Mouse (Mus musculus): ENCODE measurements around the gene Plcd3.
A peak's percentile ranks its signal among the peaks of the same experiment; 100 is the strongest.

Plcd3 gene

GRCm38 (mm10) chr11:103116959-103117590, 15.6 kb upstream of the Plcd3 start:
- DNase-seq = peak; percentile 83 to 86

- peak; percentile 100 for DNase-seq
Observed at GRCm38 (mm10) chr11:103116008-103116818, 14.8 kb upstream of the Plcd3 start, which contains the start of gene Hexim1. Hexim1 (plus strand) TSS chr11:103116231.

DNA sequence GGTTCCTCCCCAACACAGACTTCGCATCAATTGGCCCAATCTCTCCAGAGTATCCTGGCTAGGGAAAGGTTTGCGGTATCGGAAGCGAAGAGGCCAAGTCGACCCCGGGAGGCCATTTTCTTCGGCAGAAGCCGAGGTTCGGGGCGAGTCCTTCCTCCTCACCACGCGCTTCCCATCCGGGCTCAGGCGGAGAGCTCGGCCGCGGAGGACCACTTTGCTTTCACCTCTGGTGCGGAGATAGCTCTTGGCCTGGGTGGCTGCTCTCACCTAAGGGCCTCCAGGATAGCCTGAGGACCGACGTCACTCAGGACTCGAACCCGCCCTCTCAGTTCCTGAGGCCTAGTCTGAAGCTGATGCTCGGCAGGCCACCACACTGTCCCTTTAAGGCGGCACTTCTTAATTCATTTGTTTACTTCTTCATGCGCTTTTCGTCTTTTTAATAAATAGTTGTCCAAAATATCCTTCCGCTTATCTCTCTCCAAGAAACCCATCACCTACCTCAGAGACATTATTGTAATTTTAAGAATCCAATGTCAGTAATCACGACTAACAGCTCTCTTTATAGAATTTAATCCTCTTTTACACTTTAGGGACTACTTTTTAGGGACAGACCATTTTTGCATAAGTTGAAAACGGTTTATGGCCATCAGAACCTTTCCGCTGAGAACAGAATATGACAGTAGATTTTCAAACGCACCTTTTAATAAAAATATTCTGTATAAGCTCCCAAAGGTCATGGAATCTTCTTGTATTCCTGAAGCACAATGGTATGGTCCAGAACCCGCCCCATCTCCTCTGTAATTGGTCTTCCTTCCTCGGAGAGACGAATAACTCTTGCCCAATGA, 13.9 kb upstream of the Plcd3 start:
- DNase-seq = peak; percentile 82 to 83

- DNase-seq = no peak
Observed at GRCm38 (mm10) chr11:103114270-103114943, 12.9 kb upstream of the Plcd3 start.

- no peak for DNase-seq
Observed at GRCm38 (mm10) chr11:103113771-103114170, 12.3 kb upstream of the Plcd3 start.

GRCm38 (mm10) chr11:103113005-103113404, 11.5 kb upstream of the Plcd3 start:
- no peak for DNase-seq

DNA sequence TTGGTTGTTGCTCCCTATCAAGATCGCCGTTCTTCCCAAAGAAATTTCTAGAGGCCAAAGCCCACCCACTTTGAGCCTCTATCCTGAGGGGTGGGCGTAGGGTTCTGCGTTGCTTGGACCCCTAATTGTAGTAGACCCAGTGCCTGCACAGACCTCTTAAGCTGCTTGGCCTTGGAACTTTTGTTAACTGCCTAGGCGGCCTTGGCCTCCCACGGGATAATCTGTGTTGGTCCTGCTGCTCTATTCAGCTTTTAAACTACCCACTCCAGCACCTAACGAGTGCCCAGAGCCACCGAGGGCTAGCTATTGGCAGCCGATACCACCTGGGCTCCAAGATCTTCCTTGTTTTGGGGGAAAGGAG, 11.1 kb upstream of the Plcd3 start:
- DNase-seq = no peak

- DNase-seq = peak in 1 of 2 experiments; percentile 27
Observed at GRCm38 (mm10) chr11:103111881-103112551, 10.6 kb upstream of the Plcd3 start.

GRCm38 (mm10) chr11:103111301-103111700, 9.8 kb upstream of the Plcd3 start:
- no peak for DNase-seq

DNA sequence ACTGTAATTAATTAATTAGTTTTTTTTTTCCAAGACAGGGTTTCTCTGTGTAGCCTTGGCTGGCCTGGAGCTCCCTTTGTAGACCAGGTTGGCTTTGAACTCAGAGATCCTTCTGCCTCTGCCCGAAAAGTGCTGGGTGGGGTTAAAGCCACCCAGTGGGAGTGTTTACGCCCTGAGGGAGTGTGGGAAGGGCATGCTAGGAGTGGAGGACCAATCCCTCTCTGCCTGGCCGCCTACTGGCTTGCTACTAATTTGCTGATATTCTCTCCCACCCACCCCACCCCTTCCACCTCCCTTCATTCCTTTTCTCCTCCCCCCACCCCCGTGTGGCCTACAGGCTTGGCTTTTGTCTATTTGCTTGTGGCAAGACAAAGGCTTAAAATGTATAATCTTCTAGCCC, 4.9 kb upstream of the Plcd3 start:
- DNase-seq = no peak

GRCm38 (mm10) chr11:103105810-103106209, 4.4 kb upstream of the Plcd3 start:
- DNase-seq = no peak

DNA sequence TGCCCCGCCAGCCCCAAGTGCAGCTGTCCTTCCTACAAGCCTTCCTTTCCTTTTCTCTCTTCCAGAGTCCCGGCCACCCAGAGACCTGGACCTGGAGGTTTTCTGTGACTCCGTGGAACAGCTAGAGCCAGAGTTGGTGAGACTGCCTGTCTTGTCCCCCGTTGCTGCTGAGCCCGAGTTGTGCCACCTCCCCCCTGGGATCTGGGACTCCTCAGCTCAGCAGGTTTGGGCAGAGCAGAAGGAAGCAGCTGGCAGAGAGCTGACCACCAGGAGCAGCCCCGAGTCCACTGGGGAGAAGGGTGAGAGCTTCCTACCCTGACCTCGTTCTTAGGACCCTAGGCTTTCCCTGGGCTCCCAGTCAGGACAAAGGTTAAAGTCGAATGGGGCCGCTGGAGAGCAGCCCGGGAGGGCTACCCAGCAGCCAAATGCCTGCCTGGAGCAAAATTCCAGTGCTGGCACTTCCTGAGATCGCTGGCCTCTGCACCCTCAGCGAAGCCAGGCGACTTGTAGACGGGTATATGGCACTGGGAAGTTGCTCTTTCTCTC, 3.8 kb upstream of the Plcd3 start:
- DNase-seq = no peak

DNA sequence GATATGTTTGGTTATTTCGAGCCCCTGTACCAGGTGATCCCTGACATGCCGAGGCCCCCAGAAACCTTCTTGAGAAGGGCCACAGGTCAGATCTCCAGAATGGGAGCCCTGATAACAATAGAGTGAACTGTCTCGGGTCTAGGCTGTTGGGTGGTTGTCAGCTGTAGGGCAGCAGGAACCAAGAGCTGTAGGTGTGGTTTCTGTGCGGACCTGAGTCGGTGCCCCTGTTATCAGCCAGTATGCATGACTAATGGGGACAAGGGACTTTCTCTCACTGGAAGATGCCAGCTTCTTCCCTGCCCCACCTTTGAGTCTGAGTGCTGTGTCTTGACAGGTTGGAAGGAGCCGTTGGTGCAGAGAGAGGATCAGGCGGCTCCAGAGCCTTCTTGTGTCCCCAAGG, 3.0 kb upstream of the Plcd3 start:
- DNase-seq = no peak

DNA sequence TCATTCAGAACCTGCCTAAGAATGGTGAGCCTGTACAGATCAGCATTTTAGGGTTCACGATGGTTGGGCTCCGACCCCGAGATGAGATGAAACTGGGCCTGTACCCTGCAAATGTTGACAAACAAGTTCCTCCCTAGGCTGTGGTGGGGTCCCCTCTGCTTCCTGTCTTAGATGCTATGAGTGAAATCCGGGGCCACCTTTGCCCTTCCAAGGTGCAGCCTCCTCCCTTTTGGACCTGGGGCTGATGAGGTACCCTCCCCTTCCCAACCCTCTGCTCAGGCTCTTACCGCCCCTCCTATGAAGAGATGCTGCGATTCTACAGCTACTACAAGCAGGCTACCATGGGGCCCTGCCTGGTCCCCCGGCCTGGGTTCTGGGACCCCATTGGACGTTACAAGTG, 2.2 kb upstream of the Plcd3 start:
- peak in 1 of 2 experiments; percentile 44 for DNase-seq

DNA sequence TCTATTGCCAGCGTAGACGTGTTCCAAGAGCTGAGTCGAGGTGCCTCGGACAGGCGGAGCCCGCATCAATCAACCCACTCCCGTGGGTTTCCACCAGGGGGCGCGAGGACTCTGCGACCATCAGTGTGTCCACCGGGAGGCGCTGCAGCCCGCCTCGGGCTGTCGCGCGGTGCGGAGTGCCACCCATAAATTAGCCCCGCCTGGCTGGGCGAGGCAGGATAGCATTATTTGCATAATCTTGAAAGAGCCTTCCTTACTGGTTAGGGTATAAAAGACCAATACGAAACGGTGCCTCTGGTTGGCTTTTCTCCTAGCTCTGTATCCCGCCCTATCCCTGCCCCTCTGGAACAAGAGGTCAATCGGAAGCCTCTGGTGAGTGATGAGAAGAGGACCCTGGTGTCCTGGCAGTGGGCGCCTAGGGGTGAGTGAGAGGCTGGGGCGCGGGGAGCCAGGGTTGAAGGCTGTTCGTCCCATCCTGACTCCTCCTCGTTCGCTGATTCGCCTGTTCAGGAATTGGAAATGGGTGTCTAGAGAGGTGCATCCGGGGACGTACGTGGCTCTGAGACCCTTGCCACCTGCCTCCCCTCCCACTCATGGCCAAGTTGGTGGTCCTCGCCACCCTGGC, 1.4 kb upstream of the Plcd3 start:
- peak; percentile 93 to 97 for DNase-seq

DNA sequence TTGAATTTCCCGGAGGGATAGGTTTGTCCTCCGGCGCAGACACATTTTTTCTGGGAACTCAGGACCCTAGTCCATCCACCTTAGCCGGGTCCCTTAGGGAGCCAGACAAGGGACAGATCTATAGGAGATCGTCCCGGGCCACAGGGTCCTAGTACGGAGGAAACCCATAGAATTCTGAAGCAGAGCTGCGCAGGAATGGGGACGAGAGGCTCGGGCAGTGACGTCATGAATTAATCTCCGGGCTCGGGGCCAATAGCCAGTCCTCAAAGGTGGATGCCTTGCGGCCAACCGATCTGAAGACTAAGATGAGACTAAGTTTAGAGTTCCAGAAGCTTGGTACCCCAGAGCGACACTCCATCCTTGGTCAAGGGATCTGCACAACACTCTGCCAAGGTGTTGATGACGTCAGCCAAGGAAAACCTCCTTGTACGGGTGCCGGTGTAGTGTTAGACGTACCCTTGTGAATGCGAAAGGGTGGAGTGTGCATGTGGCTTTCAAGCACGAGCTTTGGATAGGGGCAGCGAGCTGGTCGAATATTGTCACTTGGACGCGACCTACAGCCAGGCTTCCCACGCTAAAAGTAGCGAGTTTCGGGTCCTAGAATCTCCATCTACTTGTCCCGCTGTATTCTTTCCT, 526 bp upstream of the Plcd3 start:
- DNase-seq = peak in 1 of 2 experiments; percentile 33

- no peak for DNase-seq
Observed at GRCm38 (mm10) chr11:103100361-103100760, 1.1 kb downstream of the Plcd3 start.

DNA sequence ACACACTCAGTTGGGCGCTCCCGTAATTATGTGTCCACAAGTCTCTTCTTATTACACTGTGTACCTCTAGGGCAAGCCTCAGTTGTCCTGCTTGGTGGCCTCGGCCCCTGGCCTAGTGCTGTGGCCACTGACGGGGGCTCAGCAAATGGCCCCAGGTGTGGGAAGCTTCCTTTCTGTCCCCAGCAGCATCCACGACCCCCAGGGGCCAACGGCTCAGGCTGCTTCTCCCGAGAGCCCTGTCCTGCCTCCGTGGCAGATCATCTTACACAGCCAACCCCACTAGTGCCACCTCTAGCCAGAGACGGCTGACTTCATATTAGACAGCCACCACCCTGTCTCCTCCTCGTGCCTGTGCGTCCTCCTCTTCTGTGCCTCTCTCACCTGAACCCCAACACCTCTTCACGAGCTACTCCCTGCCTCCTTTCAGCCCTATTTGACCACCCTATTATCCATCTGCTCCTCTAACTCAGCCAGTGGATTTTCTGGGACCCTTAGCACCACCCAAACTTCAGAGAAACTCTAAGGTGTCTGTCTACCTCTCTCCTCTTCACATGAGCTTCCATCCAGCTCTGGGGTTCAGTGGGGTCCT, 2.0 kb downstream of the Plcd3 start:
- no peak for DNase-seq

GRCm38 (mm10) chr11:103098531-103099190, 2.8 kb downstream of the Plcd3 start:
- DNase-seq = no peak

Data from thymus, postnatal 36 days (tissue).